Mouse (Mus musculus): Measurements from ENCODE around the gene Sctr. TPM values are rescaled to one million over a fixed set of nuclear protein-coding genes. Genes with fewer than 3 reads are reported as not detected.

Sctr gene
- 0.76 and 0.92 TPM in 2 replicates for polyA plus RNA-seq (2015; fragmentation: Nextera tagmentation; extraction: Ambion mirVana)

DNA sequence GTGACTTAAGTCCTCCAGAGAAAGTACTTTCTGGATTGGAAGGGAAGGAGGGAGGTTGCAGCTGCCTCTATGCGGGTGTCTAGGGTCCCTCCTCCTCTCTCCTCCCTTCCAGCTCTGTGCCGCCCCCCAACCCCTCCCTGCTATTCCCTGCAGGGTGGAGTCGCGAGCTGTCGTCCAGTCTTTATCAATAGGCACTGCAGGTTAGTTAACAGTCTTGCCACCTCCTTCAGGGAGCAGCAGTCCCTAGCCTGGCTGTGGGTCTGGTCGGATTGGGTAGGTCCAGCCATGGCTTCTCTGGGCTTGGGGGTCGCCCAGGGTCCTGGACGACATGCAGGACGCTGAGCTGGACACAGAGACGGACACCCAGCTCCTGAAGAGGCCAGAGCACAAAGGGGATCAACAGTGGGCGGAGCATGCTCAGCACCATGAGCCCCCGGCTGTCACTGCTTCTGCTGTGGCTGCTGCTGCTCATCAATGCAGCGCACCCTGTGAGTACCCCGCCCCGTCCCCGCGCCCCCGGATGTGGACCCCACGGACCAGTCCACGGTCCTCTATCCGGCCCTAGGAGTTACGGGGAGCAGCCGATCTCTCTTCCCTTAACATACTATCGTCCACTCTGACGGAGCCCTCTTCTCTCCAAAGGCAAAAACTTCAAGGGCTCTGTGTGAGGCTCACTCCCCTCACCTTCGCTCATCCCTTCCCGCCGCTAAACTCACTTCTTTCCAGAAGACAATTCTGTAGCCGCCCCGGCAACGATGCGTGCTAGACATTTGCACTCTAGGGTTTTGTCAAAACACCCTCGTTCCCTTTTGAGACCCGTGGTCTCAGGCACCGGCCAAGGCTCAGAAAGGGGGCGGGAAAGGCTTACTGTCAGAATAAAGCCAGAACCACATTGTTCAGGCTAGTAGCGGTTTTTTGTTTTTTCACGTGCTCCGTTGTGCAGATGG lies at the start of gene Sctr:
Gene Sctr, plus strand, starts transcription at position 51 of the 947 bp plus-strand sequence.
- Histone ChIP-seq H3K4me3 (ENCODE audit: low read length) (peak within 1 kb of the TSS; percentile 45), H3K4me1 (ENCODE audit: control insufficient read depth, insufficient read depth, low read depth, low read length) (peaks cover 16% of the 10 kb centered on the region), H3K9ac (ENCODE audit: low read depth, low read length) (peak within 1 kb of the TSS; percentile 60), H3K4me2 (ENCODE audit: low read length) (peak within 1 kb of the TSS; percentile 82), H3K36me3 (ENCODE audit: control insufficient read depth, insufficient read depth, low read length) (no peaks in the 10 kb centered on the region), H3K27me3 (replicated peaks; ENCODE audit: control insufficient read depth, insufficient read depth, low read length) (peaks cover 11% of the 10 kb centered on the region), H3K9me3 (ENCODE audit: control insufficient read depth, low read length) (no peaks in the 10 kb centered on the region), H3K27ac (ENCODE audit: low read depth, low read length) (no peak within 1 kb of the TSS; the same call in 1 of the 2 replicates)
- ATAC-seq = peak; percentile 77
- under 1% methylated on average over 39 of the region's 39 CpGs for WGBS

DNA sequence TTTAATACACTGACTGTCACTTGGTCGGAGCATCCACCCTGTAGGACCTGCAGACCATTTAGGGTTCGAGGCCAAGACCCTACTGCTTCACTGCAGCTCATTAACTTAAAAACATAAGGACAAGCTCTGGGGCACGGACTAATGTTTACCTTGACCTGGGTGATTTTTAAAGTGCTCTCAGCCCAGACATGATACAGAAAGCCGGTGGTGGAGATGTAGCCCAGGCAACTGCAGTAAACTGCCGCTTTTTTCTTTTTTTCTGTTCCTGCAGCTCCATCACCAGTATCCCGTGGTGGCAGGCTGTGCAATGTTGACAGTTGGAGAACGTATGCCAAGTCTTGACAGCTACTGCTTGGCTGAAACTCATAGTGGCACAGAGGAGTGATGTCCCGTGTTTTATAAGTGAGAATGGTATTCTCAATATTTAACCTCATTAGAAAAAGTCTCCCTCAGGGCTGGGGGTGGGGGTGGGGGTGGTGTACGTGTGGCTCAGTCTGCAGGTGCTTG lies 48.9 kb upstream of the Sctr start:
- ATAC-seq = peak; percentile 62
- Histone ChIP-seq H3K27me3 (replicated peaks; ENCODE audit: control insufficient read depth, insufficient read depth, low read length) (no peaks in the 10 kb centered on the region), H3K4me3 (ENCODE audit: low read length) (no peak overlapping the region), H3K27ac (ENCODE audit: low read depth, low read length) (no peak overlapping the region), H3K9me3 (ENCODE audit: control insufficient read depth, low read length) (no peaks in the 10 kb centered on the region), H3K36me3 (ENCODE audit: control insufficient read depth, insufficient read depth, low read length) (no peaks in the 10 kb centered on the region), H3K4me2 (ENCODE audit: low read length) (no peak overlapping the region), H3K4me1 (ENCODE audit: control insufficient read depth, insufficient read depth, low read depth, low read length) (no peaks in the 10 kb centered on the region), H3K9ac (ENCODE audit: low read depth, low read length) (no peak overlapping the region)
- WGBS = 49% methylated on average over 9 of the region's 9 CpGs

DNA sequence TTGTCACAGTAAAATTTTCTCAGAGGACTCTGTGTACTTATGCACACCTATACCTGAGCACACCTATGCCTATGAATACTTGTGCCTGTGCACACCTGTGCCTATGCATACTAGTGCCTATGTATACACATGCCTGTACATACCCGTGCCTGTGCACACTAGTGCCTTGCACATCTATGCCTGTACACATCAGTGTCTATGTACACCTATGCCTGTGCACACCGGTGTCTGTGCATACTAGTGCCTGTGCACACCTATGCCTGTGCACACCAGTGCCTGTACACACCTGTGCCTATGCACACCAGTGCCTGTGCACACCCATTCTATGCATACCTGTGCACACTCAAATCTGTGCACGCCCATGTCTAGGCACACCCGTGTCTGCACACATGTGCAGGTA lies 47.2 kb upstream of the Sctr start:
- 92% methylated on average over 4 of the region's 4 CpGs for WGBS
- Histone ChIP-seq H3K36me3 (ENCODE audit: control insufficient read depth, insufficient read depth, low read length) (no peaks in the 10 kb centered on the region), H3K4me3 (ENCODE audit: low read length) (no peak overlapping the region), H3K27me3 (replicated peaks; ENCODE audit: control insufficient read depth, insufficient read depth, low read length) (no peaks in the 10 kb centered on the region), H3K4me1 (ENCODE audit: control insufficient read depth, insufficient read depth, low read depth, low read length) (no peaks in the 10 kb centered on the region), H3K9me3 (ENCODE audit: control insufficient read depth, low read length) (no peaks in the 10 kb centered on the region), H3K9ac (ENCODE audit: low read depth, low read length) (no peak overlapping the region), H3K27ac (ENCODE audit: low read depth, low read length) (no peak overlapping the region), H3K4me2 (ENCODE audit: low read length) (no peak overlapping the region)
- no peak; the same call in 1 of the 2 replicates for ATAC-seq

DNA sequence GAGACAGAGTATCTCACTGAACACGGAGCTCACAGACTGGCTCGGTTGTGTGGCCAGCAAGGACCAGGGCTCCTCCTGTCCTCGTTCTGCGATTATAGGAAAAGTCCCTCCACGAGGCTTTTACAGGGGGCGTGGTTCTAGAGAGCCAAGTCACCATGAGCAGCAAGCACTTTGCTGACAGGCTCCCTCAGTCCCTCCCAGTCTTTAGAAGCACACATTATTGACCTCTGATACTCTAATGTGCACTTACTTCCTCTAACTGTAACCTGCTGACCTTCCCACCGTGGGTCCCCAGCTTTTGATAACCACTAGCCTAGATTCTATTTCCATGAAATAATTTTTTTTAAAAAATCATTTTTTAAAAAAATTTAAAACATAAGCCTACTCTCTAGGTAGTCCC lies 46.8 kb upstream of the Sctr start:
- Histone ChIP-seq H3K9me3 (ENCODE audit: control insufficient read depth, low read length) (no peaks in the 10 kb centered on the region), H3K9ac (ENCODE audit: low read depth, low read length) (no peak overlapping the region), H3K36me3 (ENCODE audit: control insufficient read depth, insufficient read depth, low read length) (no peaks in the 10 kb centered on the region), H3K4me2 (ENCODE audit: low read length) (no peak overlapping the region), H3K4me1 (ENCODE audit: control insufficient read depth, insufficient read depth, low read depth, low read length) (no peaks in the 10 kb centered on the region), H3K27ac (ENCODE audit: low read depth, low read length) (no peak overlapping the region), H3K27me3 (replicated peaks; ENCODE audit: control insufficient read depth, insufficient read depth, low read length) (no peaks in the 10 kb centered on the region), H3K4me3 (ENCODE audit: low read length) (no peak overlapping the region)
- ATAC-seq = no peak
- 78% methylated on average over 7 of the region's 7 CpGs for WGBS

DNA sequence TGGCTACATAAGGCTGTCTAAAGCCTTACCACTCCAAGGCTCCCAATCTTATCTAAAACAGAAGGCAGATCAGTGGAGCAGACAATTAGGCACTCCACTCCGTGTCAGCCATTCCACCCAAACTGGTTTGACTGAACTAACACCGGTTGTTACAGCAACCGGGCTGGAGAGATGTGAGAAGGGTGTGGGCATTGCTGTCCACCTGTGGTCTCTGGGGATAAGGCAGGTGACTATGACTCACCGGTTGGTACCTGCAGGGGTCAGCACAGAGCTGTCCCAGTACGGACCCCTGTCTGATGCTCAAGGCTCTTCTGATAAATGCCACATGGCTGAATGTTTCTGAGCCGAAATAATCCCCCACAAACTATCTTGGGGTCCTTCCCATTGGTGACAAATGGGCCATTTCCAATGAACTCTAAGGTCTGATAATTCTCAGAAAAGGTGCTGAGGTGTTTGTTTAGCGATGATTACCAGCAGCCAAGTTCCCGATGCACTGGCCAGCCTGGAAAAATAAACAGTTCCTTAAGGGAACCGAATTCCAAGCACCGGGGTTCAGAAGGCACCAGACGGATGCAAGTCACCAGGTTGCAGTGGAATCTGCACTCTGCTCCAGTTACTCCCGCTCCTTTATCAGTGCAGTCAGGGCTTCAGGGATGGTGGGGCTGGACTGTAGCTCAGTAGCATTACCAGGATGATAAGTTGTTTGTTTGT lies 40.7 kb upstream of the Sctr start:
- Histone ChIP-seq H3K4me3 (ENCODE audit: low read length) (no peak overlapping the region), H3K4me2 (ENCODE audit: low read length) (no peak overlapping the region), H3K27ac (ENCODE audit: low read depth, low read length) (no peak overlapping the region), H3K9ac (ENCODE audit: low read depth, low read length) (no peak overlapping the region), H3K9me3 (ENCODE audit: control insufficient read depth, low read length) (no peaks in the 10 kb centered on the region), H3K36me3 (ENCODE audit: control insufficient read depth, insufficient read depth, low read length) (no peaks in the 10 kb centered on the region), H3K4me1 (ENCODE audit: control insufficient read depth, insufficient read depth, low read depth, low read length) (no peaks in the 10 kb centered on the region), H3K27me3 (replicated peaks; ENCODE audit: control insufficient read depth, insufficient read depth, low read length) (no peaks in the 10 kb centered on the region)
- WGBS = 66% methylated on average over 12 of the region's 12 CpGs
- no peak for ATAC-seq

DNA sequence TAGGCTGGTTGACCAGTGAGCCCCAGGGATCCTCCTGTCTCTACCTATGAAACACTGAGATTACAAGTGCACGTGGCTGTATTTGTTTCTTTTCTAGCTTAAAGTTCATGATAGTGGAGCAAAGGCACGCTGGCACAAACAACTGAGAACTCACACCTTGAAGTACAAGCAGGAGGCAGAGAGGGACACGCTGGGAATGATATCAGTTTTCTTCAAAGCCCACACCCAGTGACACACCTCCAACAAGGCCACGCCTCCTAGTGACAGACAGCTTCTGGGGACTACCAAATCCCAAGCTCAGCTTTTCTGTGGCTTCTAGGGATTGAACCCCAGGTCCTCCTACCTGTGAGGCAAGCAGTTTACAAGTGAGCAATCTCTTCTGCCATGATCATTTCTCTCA lies 33.6 kb upstream of the Sctr start:
- Histone ChIP-seq H3K4me1 (ENCODE audit: control insufficient read depth, insufficient read depth, low read depth, low read length) (no peaks in the 10 kb centered on the region), H3K27ac (ENCODE audit: low read depth, low read length) (no peak overlapping the region), H3K27me3 (replicated peaks; ENCODE audit: control insufficient read depth, insufficient read depth, low read length) (no peaks in the 10 kb centered on the region), H3K36me3 (ENCODE audit: control insufficient read depth, insufficient read depth, low read length) (no peaks in the 10 kb centered on the region), H3K9me3 (ENCODE audit: control insufficient read depth, low read length) (no peaks in the 10 kb centered on the region), H3K9ac (ENCODE audit: low read depth, low read length) (no peak overlapping the region), H3K4me2 (ENCODE audit: low read length) (no peak overlapping the region), H3K4me3 (ENCODE audit: low read length) (no peak overlapping the region)
- ATAC-seq = no peak
- WGBS = 49% methylated on average over 4 of the region's 4 CpGs

DNA sequence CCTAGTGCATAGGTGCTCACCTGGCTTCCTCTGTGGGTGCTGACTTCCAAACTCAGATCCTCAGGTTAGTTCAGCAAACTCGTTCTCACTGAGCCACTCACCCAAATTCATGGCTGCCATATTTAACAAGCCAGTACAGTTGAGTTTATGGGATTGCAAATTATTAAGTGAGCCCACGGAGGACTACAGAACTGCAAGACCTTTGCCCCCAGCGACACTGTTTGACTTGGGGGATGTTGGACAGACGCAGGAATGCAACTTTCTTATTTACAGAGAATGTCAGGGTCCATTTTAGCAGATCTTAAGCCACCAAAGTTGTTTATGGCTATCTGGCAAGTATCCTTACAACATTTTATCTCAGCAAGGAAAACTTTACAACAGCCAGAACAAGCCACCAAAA lies 31.6 kb upstream of the Sctr start:
- no peak for ATAC-seq
- whole genome bisulfite sequencing = 78% methylated on average over 4 of the region's 4 CpGs
- H3K4me1 ChIP-seq (ENCODE audit: control insufficient read depth, insufficient read depth, low read depth, low read length) = no peaks in the 10 kb centered on the region
- no peak overlapping the region for H3K27ac ChIP-seq (ENCODE audit: low read depth, low read length)
- H3K27me3 ChIP-seq (replicated peaks; ENCODE audit: control insufficient read depth, insufficient read depth, low read length) = no peaks in the 10 kb centered on the region
- H3K9ac ChIP-seq (ENCODE audit: low read depth, low read length) = no peak overlapping the region
- no peak overlapping the region for H3K4me3 ChIP-seq (ENCODE audit: low read length)
- H3K4me2 ChIP-seq (ENCODE audit: low read length) = no peak overlapping the region
- no peaks in the 10 kb centered on the region for H3K9me3 ChIP-seq (ENCODE audit: control insufficient read depth, low read length)
- no peaks in the 10 kb centered on the region for H3K36me3 ChIP-seq (ENCODE audit: control insufficient read depth, insufficient read depth, low read length)

DNA sequence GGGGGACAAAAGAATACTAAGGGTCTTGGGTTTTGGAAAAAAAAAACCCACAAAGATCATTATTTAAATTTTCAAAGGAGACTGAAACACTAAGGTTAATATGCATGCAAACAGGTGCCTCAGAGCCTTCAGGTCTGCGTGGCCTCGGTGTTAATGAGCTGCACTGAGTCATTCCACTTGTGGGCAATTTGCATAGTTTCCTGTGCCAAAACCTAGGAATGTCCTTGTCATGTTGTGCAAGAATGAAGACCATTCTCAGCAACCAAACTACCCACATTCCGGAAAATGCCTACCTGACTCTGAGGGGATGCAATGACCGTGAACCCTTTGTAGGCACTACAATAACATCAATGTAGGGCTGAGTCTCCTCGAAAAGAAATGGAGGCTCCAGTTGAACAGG lies 20.1 kb upstream of the Sctr start:
- Histone ChIP-seq H3K9me3 (ENCODE audit: control insufficient read depth, low read length) (0 out of 2 replicates have a peak, but pooled peaks cover 2% of the 10 kb centered on the region), H3K27ac (ENCODE audit: low read depth, low read length) (no peak overlapping the region), H3K27me3 (replicated peaks; ENCODE audit: control insufficient read depth, insufficient read depth, low read length) (no peaks in the 10 kb centered on the region), H3K4me2 (ENCODE audit: low read length) (no peak overlapping the region), H3K4me3 (ENCODE audit: low read length) (no peak overlapping the region), H3K36me3 (ENCODE audit: control insufficient read depth, insufficient read depth, low read length) (no peaks in the 10 kb centered on the region), H3K4me1 (ENCODE audit: control insufficient read depth, insufficient read depth, low read depth, low read length) (no peaks in the 10 kb centered on the region), H3K9ac (ENCODE audit: low read depth, low read length) (no peak overlapping the region)
- 77% methylated on average over 5 of the region's 5 CpGs for WGBS
- ATAC-seq = no peak
